Mouse (Mus musculus): ENCODE measurements around the gene Arap1. TPM values are rescaled to one million over a fixed set of nuclear protein-coding genes. Genes with fewer than 3 reads are reported as not detected.

The Arap1 gene
- total and polyA plus RNA-seq, 2 experiments from 2014 or later = 6.9 to 30.0 TPM

GRCm38 (mm10) chr7:101367901-101368852, 20.3 kb downstream of the Arap1 start:
- no peaks in the 10 kb centered on the region for H3K27me3 ChIP-seq (ENCODE audit: insufficient read depth, low read length)
- no peak for ATAC-seq (ENCODE audit: low FRiP score)
- H3K4me2 ChIP-seq (ENCODE audit: low read depth, low read length, poor library complexity, severe bottlenecking) = no peak overlapping the region
- TF ChIP-seq CTCF (IDR thresholded peaks at IDR 0.05) = peak; percentile 61
- no peak for DNase-seq (ENCODE audit: low spot score)
- no peaks in the 10 kb centered on the region for H3K9me3 ChIP-seq (ENCODE audit: low read length)
- WGBS = 65% methylated on average over 11 of the region's 11 CpGs
- no peak overlapping the region for H3K9ac ChIP-seq (replicated peaks; ENCODE audit: low read length, poor library complexity, severe bottlenecking)
- no peak overlapping the region for H3K4me3 ChIP-seq (ENCODE audit: low read depth, low read length)
- H3K36me3 ChIP-seq (ENCODE audit: insufficient read depth, low read length) = no peaks in the 10 kb centered on the region
- no peaks in the 10 kb centered on the region for H3K4me1 ChIP-seq (ENCODE audit: insufficient read depth, low read length)
- H3K27ac ChIP-seq (ENCODE audit: low read depth, low read length) = no peak overlapping the region

GRCm38 (mm10) chr7:101369666-101370065, 21.8 kb downstream of the Arap1 start:
- H3K9me3 ChIP-seq (ENCODE audit: low read length) = no peaks in the 10 kb centered on the region
- no peak overlapping the region for H3K4me2 ChIP-seq (ENCODE audit: low read depth, low read length, poor library complexity, severe bottlenecking)
- no peak overlapping the region for H3K27ac ChIP-seq (ENCODE audit: low read depth, low read length)
- no peak for TF ChIP-seq CTCF (IDR thresholded peaks at IDR 0.05)
- H3K27me3 ChIP-seq (ENCODE audit: insufficient read depth, low read length) = no peaks in the 10 kb centered on the region
- no peak overlapping the region for H3K4me3 ChIP-seq (ENCODE audit: low read depth, low read length)
- H3K4me1 ChIP-seq (ENCODE audit: insufficient read depth, low read length) = no peaks in the 10 kb centered on the region
- no peak for DNase-seq (ENCODE audit: low spot score)
- H3K36me3 ChIP-seq (ENCODE audit: insufficient read depth, low read length) = no peaks in the 10 kb centered on the region
- no peak overlapping the region for H3K9ac ChIP-seq (replicated peaks; ENCODE audit: low read length, poor library complexity, severe bottlenecking)
- no peak for ATAC-seq (ENCODE audit: low FRiP score)
- 83% methylated on average over 7 of the region's 7 CpGs for WGBS

- Histone ChIP-seq H3K9ac (replicated peaks; ENCODE audit: low read length, poor library complexity, severe bottlenecking) (no peak overlapping the region), H3K27ac (ENCODE audit: low read depth, low read length) (no peak overlapping the region), H3K4me1 (ENCODE audit: insufficient read depth, low read length) (no peaks in the 10 kb centered on the region), H3K4me2 (ENCODE audit: low read depth, low read length, poor library complexity, severe bottlenecking) (no peak overlapping the region), H3K4me3 (ENCODE audit: low read depth, low read length) (no peak overlapping the region), H3K27me3 (ENCODE audit: insufficient read depth, low read length) (no peaks in the 10 kb centered on the region), H3K36me3 (ENCODE audit: insufficient read depth, low read length) (no peaks in the 10 kb centered on the region), H3K9me3 (ENCODE audit: low read length) (no peaks in the 10 kb centered on the region)
- no peak for DNase-seq (ENCODE audit: low spot score)
- 86% methylated on average over 25 of the region's 26 CpGs for WGBS
- no peak for TF ChIP-seq CTCF (IDR thresholded peaks at IDR 0.05)
- peak; percentile 48 for ATAC-seq (ENCODE audit: low FRiP score)
These were observed 25.2 kb downstream of the Arap1 start for GRCm38 (mm10) chr7:101373082-101373481.

- no peak overlapping the region for H3K4me2 ChIP-seq (ENCODE audit: low read depth, low read length, poor library complexity, severe bottlenecking)
- no peaks in the 10 kb centered on the region for H3K4me1 ChIP-seq (ENCODE audit: insufficient read depth, low read length)
- H3K27ac ChIP-seq (ENCODE audit: low read depth, low read length) = no peak overlapping the region
- H3K27me3 ChIP-seq (ENCODE audit: insufficient read depth, low read length) = no peaks in the 10 kb centered on the region
- DNase-seq (ENCODE audit: low spot score) (peak; percentile 88), ATAC-seq (ENCODE audit: low FRiP score) (peak; percentile 68; the same call in 1 of the 2 replicates)
- H3K36me3 ChIP-seq (ENCODE audit: insufficient read depth, low read length) = no peaks in the 10 kb centered on the region
- H3K9ac ChIP-seq (replicated peaks; ENCODE audit: low read length, poor library complexity, severe bottlenecking) = no peak overlapping the region
- TF ChIP-seq CTCF (IDR thresholded peaks at IDR 0.05) = peak; percentile 93
- no peak overlapping the region for H3K4me3 ChIP-seq (ENCODE audit: low read depth, low read length)
- no peaks in the 10 kb centered on the region for H3K9me3 ChIP-seq (ENCODE audit: low read length)
These were observed 26.3 kb downstream of the Arap1 start for GRCm38 (mm10) chr7:101374155-101374554.

GRCm38 (mm10) chr7:101376701-101377340, 29.0 kb downstream of the Arap1 start:
- no peak overlapping the region; the same call in 1 of the 2 replicates for H3K9ac ChIP-seq (replicated peaks; ENCODE audit: low read length, poor library complexity, severe bottlenecking)
- H3K27ac ChIP-seq (ENCODE audit: low read depth, low read length) = no peak overlapping the region
- ATAC-seq (ENCODE audit: low FRiP score) (no peak), DNase-seq (ENCODE audit: low spot score) (no peak)
- H3K4me1 ChIP-seq (ENCODE audit: insufficient read depth, low read length) = no peaks in the 10 kb centered on the region
- no peak overlapping the region for H3K4me3 ChIP-seq (ENCODE audit: low read depth, low read length)
- no peak for TF ChIP-seq CTCF (IDR thresholded peaks at IDR 0.05)
- H3K36me3 ChIP-seq (ENCODE audit: insufficient read depth, low read length) = no peaks in the 10 kb centered on the region
- 74% methylated on average over 10 of the region's 10 CpGs for WGBS
- no peaks in the 10 kb centered on the region for H3K27me3 ChIP-seq (ENCODE audit: insufficient read depth, low read length)
- no peaks in the 10 kb centered on the region for H3K9me3 ChIP-seq (ENCODE audit: low read length)
- H3K4me2 ChIP-seq (ENCODE audit: low read depth, low read length, poor library complexity, severe bottlenecking) = no peak overlapping the region
